Mouse (Mus musculus): Measurements from ENCODE around the gene Itprid2. TPM values are rescaled to one million over a fixed set of nuclear protein-coding genes. Genes with fewer than 3 reads are reported as not detected.

The Itprid2 gene
- polyA plus RNA-seq, 1 experiment from 2014 or later: 7.6 TPM

- no peak for DNase-seq (ENCODE audit: low spot score)
- ATAC-seq (replicated peaks; ENCODE audit: low FRiP score): no peak
- no peak overlapping the region for H3K4me3 ChIP-seq (ENCODE audit: low read depth, low read length)
- no peaks in the 10 kb centered on the region for H3K9me3 ChIP-seq (ENCODE audit: control insufficient read depth, low read length)
- no peak overlapping the region for H3K4me2 ChIP-seq
- H3K36me3 ChIP-seq (ENCODE audit: control insufficient read depth, insufficient read depth, low read length): no peaks in the 10 kb centered on the region
- no peaks in the 10 kb centered on the region for H3K4me1 ChIP-seq (replicated peaks; ENCODE audit: control insufficient read depth, insufficient read depth, low read length)
- no peak overlapping the region for H3K9ac ChIP-seq (ENCODE audit: low read depth, low read length)
- no peaks in the 10 kb centered on the region for H3K27me3 ChIP-seq (replicated peaks; ENCODE audit: control insufficient read depth, insufficient read depth, low read length)
- no peak overlapping the region for H3K27ac ChIP-seq (ENCODE audit: low read depth, low read length)
- 89% methylated on average over 4 of the region's 4 CpGs for WGBS
Measured at GRCm38 (mm10) chr2:79683258-79683657, 48.1 kb downstream of the Itprid2 start.

GRCm38 (mm10) chr2:79690838-79691237 lies 55.7 kb downstream of the Itprid2 start:
- H3K4me2 ChIP-seq: no peak overlapping the region
- H3K4me1 ChIP-seq (replicated peaks; ENCODE audit: control insufficient read depth, insufficient read depth, low read length): no peaks in the 10 kb centered on the region
- no peak overlapping the region for H3K4me3 ChIP-seq (ENCODE audit: low read depth, low read length)
- H3K9me3 ChIP-seq (ENCODE audit: control insufficient read depth, low read length): no peaks in the 10 kb centered on the region
- H3K27me3 ChIP-seq (replicated peaks; ENCODE audit: control insufficient read depth, insufficient read depth, low read length): no peaks in the 10 kb centered on the region
- H3K9ac ChIP-seq (ENCODE audit: low read depth, low read length): no peak overlapping the region
- ATAC-seq (replicated peaks; ENCODE audit: low FRiP score): no peak
- 47% methylated on average over 3 of the region's 3 CpGs for WGBS
- DNase-seq (ENCODE audit: low spot score): no peak
- H3K27ac ChIP-seq (ENCODE audit: low read depth, low read length): no peak overlapping the region
- no peaks in the 10 kb centered on the region for H3K36me3 ChIP-seq (ENCODE audit: control insufficient read depth, insufficient read depth, low read length)

- Histone ChIP-seq H3K4me2 (no peak overlapping the region), H3K27ac (ENCODE audit: low read depth, low read length) (no peak overlapping the region), H3K9me3 (ENCODE audit: control insufficient read depth, low read length) (no peaks in the 10 kb centered on the region), H3K4me3 (ENCODE audit: low read depth, low read length) (no peak overlapping the region), H3K27me3 (replicated peaks; ENCODE audit: control insufficient read depth, insufficient read depth, low read length) (no peaks in the 10 kb centered on the region), H3K4me1 (replicated peaks; ENCODE audit: control insufficient read depth, insufficient read depth, low read length) (no peaks in the 10 kb centered on the region), H3K36me3 (ENCODE audit: control insufficient read depth, insufficient read depth, low read length) (no peaks in the 10 kb centered on the region), H3K9ac (ENCODE audit: low read depth, low read length) (no peak overlapping the region)
- 83% methylated on average over 4 of the region's 4 CpGs for WGBS
- DNase-seq (ENCODE audit: low spot score) (no peak), ATAC-seq (replicated peaks; ENCODE audit: low FRiP score) (no peak)
Measured at GRCm38 (mm10) chr2:79695190-79695589, 60.0 kb downstream of the Itprid2 start.

- no peaks in the 10 kb centered on the region for H3K36me3 ChIP-seq (ENCODE audit: control insufficient read depth, insufficient read depth, low read length)
- H3K27ac ChIP-seq (ENCODE audit: low read depth, low read length): no peak overlapping the region
- no peak overlapping the region for H3K4me2 ChIP-seq
- no peak overlapping the region for H3K9ac ChIP-seq (ENCODE audit: low read depth, low read length)
- ATAC-seq (replicated peaks; ENCODE audit: low FRiP score) (no peak), DNase-seq (ENCODE audit: low spot score) (no peak)
- no peaks in the 10 kb centered on the region for H3K27me3 ChIP-seq (replicated peaks; ENCODE audit: control insufficient read depth, insufficient read depth, low read length)
- H3K9me3 ChIP-seq (ENCODE audit: control insufficient read depth, low read length): no peaks in the 10 kb centered on the region
- WGBS: 63% methylated on average over 12 of the region's 12 CpGs
- no peaks in the 10 kb centered on the region for H3K4me1 ChIP-seq (replicated peaks; ENCODE audit: control insufficient read depth, insufficient read depth, low read length)
- H3K4me3 ChIP-seq (ENCODE audit: low read depth, low read length): no peak overlapping the region
Measured at GRCm38 (mm10) chr2:79695939-79696338, 60.8 kb downstream of the Itprid2 start.

- Histone ChIP-seq H3K9me3 (ENCODE audit: control insufficient read depth, low read length) (no peaks in the 10 kb centered on the region), H3K4me1 (replicated peaks; ENCODE audit: control insufficient read depth, insufficient read depth, low read length) (no peaks in the 10 kb centered on the region), H3K27ac (ENCODE audit: low read depth, low read length) (no peak overlapping the region), H3K9ac (ENCODE audit: low read depth, low read length) (no peak overlapping the region), H3K36me3 (ENCODE audit: control insufficient read depth, insufficient read depth, low read length) (no peaks in the 10 kb centered on the region), H3K4me3 (ENCODE audit: low read depth, low read length) (no peak overlapping the region), H3K27me3 (replicated peaks; ENCODE audit: control insufficient read depth, insufficient read depth, low read length) (no peaks in the 10 kb centered on the region), H3K4me2 (no peak overlapping the region)
- DNase-seq (ENCODE audit: low spot score): no peak
- ATAC-seq (replicated peaks; ENCODE audit: low FRiP score): no peak
- 66% methylated on average over 10 of the region's 10 CpGs for WGBS
Measured at GRCm38 (mm10) chr2:79696478-79697230, 61.5 kb downstream of the Itprid2 start.

GRCm38 (mm10) chr2:79698166-79698565 lies 63.0 kb downstream of the Itprid2 start:
- Histone ChIP-seq H3K9me3 (ENCODE audit: control insufficient read depth, low read length) (no peaks in the 10 kb centered on the region), H3K36me3 (ENCODE audit: control insufficient read depth, insufficient read depth, low read length) (no peaks in the 10 kb centered on the region), H3K4me2 (no peak overlapping the region), H3K4me1 (replicated peaks; ENCODE audit: control insufficient read depth, insufficient read depth, low read length) (no peaks in the 10 kb centered on the region), H3K4me3 (ENCODE audit: low read depth, low read length) (no peak overlapping the region), H3K9ac (ENCODE audit: low read depth, low read length) (no peak overlapping the region), H3K27me3 (replicated peaks; ENCODE audit: control insufficient read depth, insufficient read depth, low read length) (no peaks in the 10 kb centered on the region), H3K27ac (ENCODE audit: low read depth, low read length) (no peak overlapping the region)
- ATAC-seq (replicated peaks; ENCODE audit: low FRiP score) (no peak), DNase-seq (ENCODE audit: low spot score) (no peak)
- WGBS: 50% methylated on average over 2 of the region's 2 CpGs

GRCm38 (mm10) chr2:79704773-79705172 lies 69.6 kb downstream of the Itprid2 start:
- Histone ChIP-seq H3K9me3 (ENCODE audit: control insufficient read depth, low read length) (no peaks in the 10 kb centered on the region), H3K4me3 (ENCODE audit: low read depth, low read length) (no peak overlapping the region), H3K27me3 (replicated peaks; ENCODE audit: control insufficient read depth, insufficient read depth, low read length) (no peaks in the 10 kb centered on the region), H3K4me1 (replicated peaks; ENCODE audit: control insufficient read depth, insufficient read depth, low read length) (no peaks in the 10 kb centered on the region), H3K9ac (ENCODE audit: low read depth, low read length) (no peak overlapping the region), H3K27ac (ENCODE audit: low read depth, low read length) (no peak overlapping the region), H3K36me3 (ENCODE audit: control insufficient read depth, insufficient read depth, low read length) (no peaks in the 10 kb centered on the region), H3K4me2 (no peak overlapping the region)
- ATAC-seq (replicated peaks; ENCODE audit: low FRiP score): no peak
- WGBS: 75% methylated on average over 2 of the region's 2 CpGs
- DNase-seq (ENCODE audit: low spot score): no peak

- H3K27ac ChIP-seq (ENCODE audit: low read depth, low read length): no peak within 1 kb of the TSS
- H3K4me1 ChIP-seq (replicated peaks; ENCODE audit: control insufficient read depth, insufficient read depth, low read length): no peaks in the 10 kb centered on the region
- H3K4me2 ChIP-seq: no peak within 1 kb of the TSS
- no peak within 1 kb of the TSS for H3K9ac ChIP-seq (ENCODE audit: low read depth, low read length)
- H3K36me3 ChIP-seq (ENCODE audit: control insufficient read depth, insufficient read depth, low read length): no peaks in the 10 kb centered on the region
- no peak for ATAC-seq (replicated peaks; ENCODE audit: low FRiP score)
- H3K27me3 ChIP-seq (replicated peaks; ENCODE audit: control insufficient read depth, insufficient read depth, low read length): no peaks in the 10 kb centered on the region
- no peak within 1 kb of the TSS for H3K4me3 ChIP-seq (ENCODE audit: low read depth, low read length)
- WGBS: 87% methylated on average over 6 of the region's 6 CpGs
- H3K9me3 ChIP-seq (ENCODE audit: control insufficient read depth, low read length): no peaks in the 10 kb centered on the region
- no peak for DNase-seq (ENCODE audit: low spot score)
Measured at GRCm38 (mm10) chr2:79707575-79707974, 72.4 kb downstream of the Itprid2 start, which contains the start of gene Ppp1r1c. TSS of gene Ppp1r1c (plus strand) at chr2:79707780.

- H3K27ac ChIP-seq (ENCODE audit: low read depth, low read length): no peak overlapping the region
- DNase-seq (ENCODE audit: low spot score) (no peak), ATAC-seq (replicated peaks; ENCODE audit: low FRiP score) (no peak)
- no peak overlapping the region for H3K4me2 ChIP-seq
- H3K27me3 ChIP-seq (replicated peaks; ENCODE audit: control insufficient read depth, insufficient read depth, low read length): no peaks in the 10 kb centered on the region
- no peak overlapping the region for H3K9ac ChIP-seq (ENCODE audit: low read depth, low read length)
- no peak overlapping the region for H3K4me3 ChIP-seq (ENCODE audit: low read depth, low read length)
- H3K4me1 ChIP-seq (replicated peaks; ENCODE audit: control insufficient read depth, insufficient read depth, low read length): no peaks in the 10 kb centered on the region
- H3K9me3 ChIP-seq (ENCODE audit: control insufficient read depth, low read length): no peaks in the 10 kb centered on the region
- no peaks in the 10 kb centered on the region for H3K36me3 ChIP-seq (ENCODE audit: control insufficient read depth, insufficient read depth, low read length)
- WGBS: 24% methylated on average over 3 of the region's 3 CpGs
Measured at GRCm38 (mm10) chr2:79713662-79714091, 78.5 kb downstream of the Itprid2 start.
